Mouse (Mus musculus): ENCODE results near the gene Sirt1. TPM values are rescaled to one million over a fixed set of nuclear protein-coding genes. Genes with fewer than 3 reads are reported as not detected.
"Not testable (repeated sequence)": the region's sequence is repeated elsewhere in the genome, so short reads cannot be mapped to it uniquely, and the experiment has no call there.

Sirt1 gene
- total and polyA plus RNA-seq, 3 experiments, result 11.5 to 24.7 (median 17.4) TPM

DNA sequence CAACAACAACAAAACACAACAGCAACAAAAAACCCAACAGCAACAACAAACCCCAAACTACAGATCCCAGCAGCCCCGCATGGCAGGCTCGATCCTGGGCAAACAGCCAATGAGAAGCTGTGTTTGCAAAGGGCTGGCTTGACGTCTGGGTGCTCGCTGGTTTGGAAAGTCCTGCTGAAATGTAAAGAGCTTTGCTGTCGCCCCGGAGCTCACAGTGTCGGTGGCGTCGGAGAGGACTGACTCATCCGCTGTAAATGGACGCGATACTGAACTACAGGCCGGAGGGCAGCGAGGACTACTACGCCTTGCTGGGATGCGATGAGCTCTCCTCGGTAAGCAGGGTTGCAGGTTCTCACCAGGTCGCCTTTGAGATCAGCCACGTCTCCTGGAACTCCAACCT is 4.9 kb upstream of the Sirt1 start:
- peak; percentile 21 for DNase-seq (ENCODE audit: extremely low read depth)
- Histone ChIP-seq H3K4me3 (replicated peaks in 1 of 3; ENCODE audit: low read depth in 2 of 3, low read length in 2 of 3, poor library complexity in 1 of 3) (peak overlapping the region in 2 of 3 experiments; percentile 34 to 57), H3K27me3 (replicated peaks) (no peaks in the 10 kb centered on the region), H3K79me2 (replicated peaks; ENCODE audit: control insufficient read depth, extremely low read depth, insufficient read depth, poor library complexity, severe bottlenecking) (no peaks in the 10 kb centered on the region), H3K4me2 (ENCODE audit: insufficient read depth, low read depth, poor library complexity, severe bottlenecking) (peak overlapping the region; percentile 40), H3K4me1 (ENCODE audit: control insufficient read depth in 1 of 2, insufficient read depth in 2 of 2) (peaks cover 2 to 9% of the 10 kb centered on the region in 2 experiments; a peak in 3 of 4 replicates), H3K9me3 (replicated peaks; ENCODE audit: low read length) (no peaks in the 10 kb centered on the region), H3K27ac (ENCODE audit: insufficient read depth, low read depth) (no peak overlapping the region), H3K9ac (ENCODE audit: insufficient read depth, low read depth) (peak overlapping the region; percentile 4; the same call in 1 of the 2 replicates), H3K36me3 (replicated peaks in 1 of 2; ENCODE audit: control insufficient read depth in 1 of 2, insufficient read depth in 1 of 2, low read length in 1 of 2) (no peaks in the 10 kb centered on the region)
- in situ Hi-C loops (cut with MboI; ENCODE audit: low pct_ligation_motif_present, low pct_unique_long_range_greater_than_20kb, low sequenced_read_pairs), result no loop called here
- dilution Hi-C loops (cut with MboI; ENCODE audit: extremely low pct_ligation_motif_present, extremely low pct_unique_long_range_greater_than_20kb, low sequenced_read_pairs), result no loop called here
- TF ChIP-seq NELFE (IDR thresholded peaks at IDR 0.05; ENCODE audit: low read depth, low read length) (0 out of 2 replicates have a peak, but pooled peaks have one; percentile 36), RAD21 (IDR thresholded peaks at IDR 0.05; ENCODE audit: low read depth, low read length) (no peak), POLR2A (IDR thresholded peaks at IDR 0.05; ENCODE audit: low read depth, low read length) (peak; percentile 63), NRF1 (IDR thresholded peaks at IDR 0.05; ENCODE audit: low read depth, low read length) (0 out of 2 replicates have a peak, but pooled peaks have one; percentile 18), ZKSCAN1 (IDR thresholded peaks at IDR 0.05; ENCODE audit: borderline replicate concordance, low read depth, low read length) (no peak), USF1 (IDR thresholded peaks at IDR 0.05; ENCODE audit: low read depth, low read length) (no peak), JUND (conservative IDR thresholded peaks at IDR 0.05; ENCODE audit: low read depth, low read length) (no peak), USF2 (conservative IDR thresholded peaks at IDR 0.05; ENCODE audit: low read depth, low read length) (no peak), CTCF (conservative IDR thresholded peaks at IDR 0.05 in 1 of 2, IDR thresholded peaks at IDR 0.05 in 1 of 2; ENCODE audit: low read depth in 2 of 2, low read length in 2 of 2) (no peak), KAT2A (IDR thresholded peaks at IDR 0.05; ENCODE audit: insufficient replicate concordance, low read length) (peak; percentile 47; the same call in 1 of the 2 replicates), RCOR1 (conservative IDR thresholded peaks at IDR 0.05; ENCODE audit: low read depth, low read length) (no peak), MAX (IDR thresholded peaks at IDR 0.05; ENCODE audit: low read length) (peak; percentile 15; the same call in 1 of the 2 replicates), MXI1 (IDR thresholded peaks at IDR 0.05; ENCODE audit: low read depth, low read length) (no peak), CHD1 (IDR thresholded peaks at IDR 0.05; ENCODE audit: low read depth, low read length) (no peak), MYC (IDR thresholded peaks at IDR 0.05; ENCODE audit: low read depth, low read length) (no peak), HCFC1 (IDR thresholded peaks at IDR 0.05; ENCODE audit: low read depth, low read length) (peak; percentile 83), EP300 (IDR thresholded peaks at IDR 0.05; ENCODE audit: low read length) (no peak), CHD2 (IDR thresholded peaks at IDR 0.05; ENCODE audit: low read length) (no peak), MAZ (IDR thresholded peaks at IDR 0.05; ENCODE audit: low read depth, low read length) (no peak), TBP (conservative IDR thresholded peaks at IDR 0.05; ENCODE audit: low read depth, low read length) (0 out of 2 replicates have a peak, but pooled peaks have one; percentile 23), E2F4 (IDR thresholded peaks at IDR 0.05; ENCODE audit: insufficient replicate concordance, low read depth, low read length) (no peak), PAX5 (IDR thresholded peaks at IDR 0.05; ENCODE audit: low read length) (no peak), MEF2A (IDR thresholded peaks at IDR 0.05; ENCODE audit: borderline replicate concordance, low read depth, low read length) (no peak), ELF1 (IDR thresholded peaks at IDR 0.05; ENCODE audit: low read depth, low read length) (0 out of 2 replicates have a peak, but pooled peaks have one; percentile 32), ZC3H11A (IDR thresholded peaks at IDR 0.05; ENCODE audit: low read depth, low read length) (no peak), SIN3A (IDR thresholded peaks at IDR 0.05; ENCODE audit: low read length) (no peak), ZMIZ1 (IDR thresholded peaks at IDR 0.05; ENCODE audit: low read depth, low read length) (no peak), SMC3 (IDR thresholded peaks at IDR 0.05; ENCODE audit: low read depth, low read length) (no peak), IRF4 (IDR thresholded peaks at IDR 0.05; ENCODE audit: low read depth, low read length) (no peak), TCF12 (IDR thresholded peaks at IDR 0.05; ENCODE audit: low read depth, low read length) (peak; percentile 44; the same call in 1 of the 2 replicates), GABPA (IDR thresholded peaks at IDR 0.05; ENCODE audit: insufficient replicate concordance, low read depth, low read length) (no peak), POLR2AphosphoS2 (IDR thresholded peaks at IDR 0.05; ENCODE audit: low read depth, low read length) (no peak)

DNA sequence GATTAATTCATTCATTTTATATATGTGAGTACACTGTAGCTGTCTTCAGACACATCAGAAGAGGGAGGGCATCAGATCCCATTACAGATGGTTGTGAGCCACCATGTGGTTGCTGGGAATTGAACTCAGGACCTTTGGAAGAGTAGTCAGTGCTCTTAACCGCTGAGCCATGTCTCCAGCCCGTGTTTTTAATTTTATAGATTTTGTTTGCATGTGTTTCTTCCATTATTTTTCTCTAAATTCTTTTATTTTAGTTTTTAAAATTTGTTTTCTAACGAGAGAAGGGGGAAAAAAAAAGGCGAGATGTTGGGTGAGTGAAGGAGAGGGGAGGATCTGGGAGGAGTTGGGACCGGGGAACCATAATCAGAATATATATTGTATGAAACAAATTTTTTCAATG is 4.4 kb upstream of the Sirt1 start:
- H3K27ac ChIP-seq (ENCODE audit: insufficient read depth, low read depth); H3K9me3 ChIP-seq (replicated peaks; ENCODE audit: low read length); H3K79me2 ChIP-seq (replicated peaks; ENCODE audit: control insufficient read depth, extremely low read depth, insufficient read depth, poor library complexity, severe bottlenecking); in situ Hi-C loops (cut with MboI; ENCODE audit: low pct_ligation_motif_present, low pct_unique_long_range_greater_than_20kb, low sequenced_read_pairs); H3K36me3 ChIP-seq (replicated peaks in 1 of 2; ENCODE audit: control insufficient read depth in 1 of 2, insufficient read depth in 1 of 2, low read length in 1 of 2); H3K27me3 ChIP-seq (replicated peaks); H3K4me1 ChIP-seq (ENCODE audit: control insufficient read depth in 1 of 2, insufficient read depth in 2 of 2); dilution Hi-C loops (cut with MboI; ENCODE audit: extremely low pct_ligation_motif_present, extremely low pct_unique_long_range_greater_than_20kb, low sequenced_read_pairs); H3K9ac ChIP-seq (ENCODE audit: insufficient read depth, low read depth); DNase-seq (ENCODE audit: extremely low read depth): not testable (repeated sequence)
- H3K4me3 ChIP-seq (replicated peaks in 1 of 3; ENCODE audit: low read depth in 2 of 3, low read length in 2 of 3, poor library complexity in 1 of 3), result peak overlapping the region in 1 of 3 experiments; percentile 57
- H3K4me2 ChIP-seq (ENCODE audit: insufficient read depth, low read depth, poor library complexity, severe bottlenecking), result peak overlapping the region; percentile 40

Data from CH12.LX (cell line).